Mouse (Mus musculus) E14TG2a.4 (cell line): ENCODE results near the gene Tgm2.

ENCODE experiments used
- CTCF ChIP-seq: conservative IDR thresholded peaks from 2 replicates; pipeline ENCODE4 v1.5.1; 2014; ENCODE audit warnings: low read length
- NANOG ChIP-seq: IDR thresholded peaks from 2 replicates; pipeline ENCODE4 v1.6.1; 2014; ENCODE audit warnings: borderline replicate concordance, low read length, mixed read lengths
- POU5F1 ChIP-seq: IDR thresholded peaks from 2 replicates; pipeline ENCODE4 v1.6.1; 2014; ENCODE audit warnings: low read length, borderline replicate concordance

GRCm38 (mm10) chr2:158155615-158156014, 9.4 kb upstream of the Tgm2 start:
- TF ChIP-seq CTCF = no peak
- no peak for TF ChIP-seq POU5F1
- no peak for TF ChIP-seq NANOG
